Mouse (Mus musculus) G1E (cell line): ENCODE results near the gene Ipo5. TPM values are rescaled to one million over a fixed set of nuclear protein-coding genes. Genes with fewer than 3 reads are reported as not detected.
A peak's percentile ranks its signal among the peaks of the same experiment; 100 is the strongest.

Source experiments
- ATAC-seq: 2 replicates; pipeline ENCODE4 v1.8.0; 2016; ENCODE audit warnings: mild to moderate bottlenecking; ENCODE audit not compliant: insufficient number of reproducible peaks, poor library complexity, low FRiP score, severe bottlenecking; ENCODE audit errors: extremely low read depth
- DNase-seq: peaks from one replicate; pipeline ENCODE4 v3.0.0; 2012; ENCODE audit warnings: low spot score
- H3K27me3 ChIP-seq: 2 replicates; pipeline ENCODE4 v1.6.1; 2012; ENCODE audit warnings: mild to moderate bottlenecking, low read length, inconsistent platforms; ENCODE audit not compliant: insufficient read depth
- H3K36me3 ChIP-seq: replicated peaks from 2 replicates; pipeline ENCODE3; 2012; ENCODE audit warnings: mild to moderate bottlenecking, inconsistent platforms
- H3K4me1 ChIP-seq: 2 replicates; pipeline ENCODE4 v1.6.1; 2012; ENCODE audit warnings: low read depth, low read length, inconsistent platforms, mixed read lengths; ENCODE audit not compliant: insufficient read depth
- H3K4me3 ChIP-seq: 2 replicates; pipeline ENCODE4 v1.5.1; 2012; ENCODE audit warnings: low read depth, mild to moderate bottlenecking, inconsistent platforms, low read length, moderate library complexity, mixed read lengths
- H3K9me3 ChIP-seq: replicated peaks from 2 replicates; pipeline ENCODE4 v1.6.1; 2012; ENCODE audit warnings: inconsistent platforms
- CTCF ChIP-seq: IDR thresholded peaks from 2 replicates; pipeline ENCODE4 v1.5.1; 2012; ENCODE audit warnings: low read depth, low read length, inconsistent platforms, mixed read lengths
- GATA1 ChIP-seq: IDR thresholded peaks from 2 replicates; pipeline ENCODE4 v1.6.1; 2012; ENCODE audit warnings: borderline replicate concordance, low read length, inconsistent platforms, mixed read lengths
- GATA2 ChIP-seq: IDR thresholded peaks from 2 replicates; pipeline ENCODE4 v1.6.1; 2012; ENCODE audit warnings: low read depth, low read length, inconsistent platforms, borderline replicate concordance
- POLR2AphosphoS5 ChIP-seq: IDR thresholded peaks from 2 replicates; pipeline ENCODE4 v1.6.1; 2012; ENCODE audit warnings: low read depth, low read length, inconsistent platforms; ENCODE audit not compliant: insufficient replicate concordance
- TAL1 ChIP-seq: conservative IDR thresholded peaks from 2 replicates; pipeline ENCODE4 v1.6.1; 2012; ENCODE audit warnings: low read depth, low read length, inconsistent platforms, mixed read lengths
- polyA plus RNA-seq: library from polyadenylated mRNA; stranded (reverse); fragments of >175 nt; gene quantifications from 2 replicates; pipeline ENCODE4 v1.2.3, GENCODE M21; 2012
- total RNA-seq, 2 experiments: library from RNA; stranded (forward) in 1 of 2; stranded (reverse) in 1 of 2; fragments of 200-1000 nt in 1 of 2; fragments of >200 nt in 1 of 2; fragmentation: Nextera tagmentation in 1 of 2; gene quantifications; 2 replicates each; pipeline ENCODE4 v1.2.3; 2014 to 2017

Ipo5 gene
- total RNA-seq (2014; fragmentation: Nextera tagmentation), result 291 and 312 TPM in 2 replicates
- 270 and 276 TPM in 2 replicates for total RNA-seq (2017)
- polyA plus RNA-seq, result 33.7 and 66.9 TPM in 2 replicates

GRCm38 (mm10) chr14:120910733-120911324, at the start of gene Ipo5:
Gene Ipo5, plus strand, starts transcription at chr14:120911224.
- TF ChIP-seq GATA1, result no peak
- no peak for TF ChIP-seq CTCF
- no peak for TF ChIP-seq TAL1
- no peak for TF ChIP-seq GATA2
- no peak for TF ChIP-seq POLR2AphosphoS5
- Histone ChIP-seq H3K4me3 (peak within 1 kb of the TSS; percentile 95), H3K36me3 (peaks cover 19% of the 10 kb centered on the region), H3K4me1 (peaks cover 32% of the 10 kb centered on the region), H3K9me3 (no peaks in the 10 kb centered on the region), H3K27me3 (peaks cover 3% of the 10 kb centered on the region; the same call in 1 of the 2 replicates)
- peak; percentile 84 for ATAC-seq
- DNase-seq, result peak; percentile 98

- ATAC-seq (no peak), DNase-seq (no peak)
Observed at GRCm38 (mm10) chr14:120863205-120863604, 47.8 kb upstream of the Ipo5 start.

GRCm38 (mm10) chr14:120864896-120865295, 46.1 kb upstream of the Ipo5 start:
- Histone ChIP-seq H3K36me3 (no peaks in the 10 kb centered on the region), H3K4me3 (no peak overlapping the region), H3K9me3 (peaks cover 43% of the 10 kb centered on the region), H3K27me3 (no peaks in the 10 kb centered on the region), H3K4me1 (no peaks in the 10 kb centered on the region)
- no peak for DNase-seq
- no peak for ATAC-seq
- TF ChIP-seq GATA1 (no peak), CTCF (no peak), POLR2AphosphoS5 (no peak), TAL1 (no peak), GATA2 (no peak)

More at GRCm38 (mm10) chr14:120863205-120863604, 47.8 kb upstream of the Ipo5 start:
- no peak overlapping the region for H3K4me3 ChIP-seq
- peaks cover 51% of the 10 kb centered on the region for H3K9me3 ChIP-seq
- no peaks in the 10 kb centered on the region for H3K36me3 ChIP-seq
- H3K4me1 ChIP-seq, result no peaks in the 10 kb centered on the region
- TF ChIP-seq CTCF (no peak), GATA1 (no peak), POLR2AphosphoS5 (no peak), TAL1 (no peak), GATA2 (no peak)
- no peaks in the 10 kb centered on the region for H3K27me3 ChIP-seq

GRCm38 (mm10) chr14:120866573-120866972, 44.5 kb upstream of the Ipo5 start:
- DNase-seq (no peak), ATAC-seq (no peak)
- peaks cover 37% of the 10 kb centered on the region for H3K9me3 ChIP-seq
- no peak for TF ChIP-seq GATA1
- no peak for TF ChIP-seq CTCF
- no peaks in the 10 kb centered on the region for H3K36me3 ChIP-seq
- no peaks in the 10 kb centered on the region for H3K27me3 ChIP-seq
- H3K4me1 ChIP-seq, result no peaks in the 10 kb centered on the region
- H3K4me3 ChIP-seq, result no peak overlapping the region

GRCm38 (mm10) chr14:120867121-120867520, 43.9 kb upstream of the Ipo5 start:
- no peak for ATAC-seq

GRCm38 (mm10) chr14:120868494-120868893, 42.5 kb upstream of the Ipo5 start:
- ATAC-seq (no peak), DNase-seq (no peak)
- Histone ChIP-seq H3K4me1 (no peaks in the 10 kb centered on the region), H3K36me3 (no peaks in the 10 kb centered on the region), H3K4me3 (no peak overlapping the region), H3K27me3 (no peaks in the 10 kb centered on the region), H3K9me3 (peaks cover 40% of the 10 kb centered on the region)
- TF ChIP-seq CTCF (no peak), POLR2AphosphoS5 (no peak), GATA2 (no peak), TAL1 (no peak), GATA1 (no peak)

More at GRCm38 (mm10) chr14:120867121-120867520, 43.9 kb upstream of the Ipo5 start:
- no peak for DNase-seq
- Histone ChIP-seq H3K27me3 (no peaks in the 10 kb centered on the region), H3K4me1 (no peaks in the 10 kb centered on the region), H3K36me3 (no peaks in the 10 kb centered on the region), H3K9me3 (peaks cover 39% of the 10 kb centered on the region), H3K4me3 (no peak overlapping the region)
- TF ChIP-seq GATA1 (no peak), GATA2 (no peak), TAL1 (no peak), CTCF (no peak), POLR2AphosphoS5 (no peak)
